Mouse (Mus musculus): ENCODE measurements around the gene Ccdc106.
"Not testable (repeated sequence)": the region's sequence is repeated elsewhere in the genome, so short reads cannot be mapped to it uniquely, and the experiment has no call there.

Gene Ccdc106

GRCm38 (mm10) chr7:5051193-5052192 lies 31.1 kb downstream of the Ccdc106 start, which contains the start of gene Zfp580:
Gene Zfp580 (plus strand): TSS chr7:5051538.
- DNase-seq (ENCODE audit: low read depth, low spot score), result no peak

- DNase-seq (ENCODE audit: low read depth, low spot score), result no peak
These were observed 32.1 kb downstream of the Ccdc106 start for GRCm38 (mm10) chr7:5052438-5052837.

GRCm38 (mm10) chr7:5052931-5053343 lies 32.6 kb downstream of the Ccdc106 start:
- DNase-seq (ENCODE audit: low read depth, low spot score), result no peak

- no peak for DNase-seq (ENCODE audit: low read depth, low spot score)
These were observed 33.3 kb downstream of the Ccdc106 start for GRCm38 (mm10) chr7:5053456-5054179.

- no peak for DNase-seq (ENCODE audit: low read depth, low spot score)
These were observed 36.4 kb downstream of the Ccdc106 start for GRCm38 (mm10) chr7:5056651-5057263.

GRCm38 (mm10) chr7:5057381-5057780 lies 37.0 kb downstream of the Ccdc106 start:
- DNase-seq (ENCODE audit: low read depth, low spot score), result no peak

GRCm38 (mm10) chr7:5057804-5058203 lies 37.5 kb downstream of the Ccdc106 start:
- no peak for DNase-seq (ENCODE audit: low read depth, low spot score)

GRCm38 (mm10) chr7:5058631-5059030 lies 38.3 kb downstream of the Ccdc106 start:
- DNase-seq (ENCODE audit: low read depth, low spot score), result no peak

- no peak for DNase-seq (ENCODE audit: low read depth, low spot score)
These were observed 39.1 kb downstream of the Ccdc106 start for GRCm38 (mm10) chr7:5059421-5059820.

GRCm38 (mm10) chr7:5060239-5060731 lies 39.9 kb downstream of the Ccdc106 start:
- DNase-seq (ENCODE audit: low read depth, low spot score), result no peak

GRCm38 (mm10) chr7:5060944-5061773 lies 40.8 kb downstream of the Ccdc106 start:
- peak; percentile 97 for DNase-seq (ENCODE audit: low read depth, low spot score)

- peak; percentile 90 for DNase-seq (ENCODE audit: low read depth, low spot score)
These were observed 41.5 kb downstream of the Ccdc106 start, which contains the start of gene U2af2 for GRCm38 (mm10) chr7:5061774-5062359. Gene U2af2 (plus strand): TSS chr7:5062143.

- no peak for DNase-seq (ENCODE audit: low read depth, low spot score)
These were observed 42.1 kb downstream of the Ccdc106 start for GRCm38 (mm10) chr7:5062360-5063001.

GRCm38 (mm10) chr7:5064886-5065285 lies 44.5 kb downstream of the Ccdc106 start:
- no peak for DNase-seq (ENCODE audit: low read depth, low spot score)

- no peak for DNase-seq (ENCODE audit: low read depth, low spot score)
These were observed 53.2 kb downstream of the Ccdc106 start for GRCm38 (mm10) chr7:5073586-5073985.

- DNase-seq (ENCODE audit: low read depth, low spot score), result no peak
These were observed 54.6 kb downstream of the Ccdc106 start for GRCm38 (mm10) chr7:5074984-5075383.

GRCm38 (mm10) chr7:5076931-5077330 lies 56.6 kb downstream of the Ccdc106 start:
- DNase-seq (ENCODE audit: low read depth, low spot score), result no peak

GRCm38 (mm10) chr7:5079365-5080009 lies 59.1 kb downstream of the Ccdc106 start:
- not testable (repeated sequence) for DNase-seq (ENCODE audit: low read depth, low spot score)

GRCm38 (mm10) chr7:5080010-5080751 lies 59.8 kb downstream of the Ccdc106 start, which contains the start of gene Epn1:
Gene Epn1 (plus strand): TSS chr7:5080235.
- peak; percentile 95 for DNase-seq (ENCODE audit: low read depth, low spot score)
